Comparison of ENCODE assay signal across 19 mouse cellular contexts in the genomic region with DNA sequence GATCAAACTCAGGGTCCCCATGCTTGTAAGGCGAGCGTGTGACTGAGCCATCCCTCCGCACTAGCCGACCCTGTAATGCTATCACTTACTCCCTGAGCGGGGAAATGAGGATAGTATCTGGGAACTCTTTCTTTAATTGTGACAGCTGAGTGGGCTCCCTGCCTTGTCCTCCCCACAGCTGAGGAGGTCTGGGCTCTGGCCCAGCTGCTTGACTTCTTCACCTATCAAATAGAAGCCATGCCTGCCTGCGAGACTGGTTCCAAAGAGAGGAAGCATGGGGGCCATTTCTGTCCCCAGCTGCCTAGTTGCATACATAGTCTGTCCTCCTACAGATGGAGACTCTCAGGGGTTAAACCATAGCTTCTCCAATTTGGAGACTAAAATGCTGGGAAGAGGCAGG.
DNase-seq lines count a peak whose midpoint lies in the region; ATAC-seq and TF ChIP-seq lines count a peak whose summit lies in the region.
"Had no signal": no experiment of that assay in that cellular context is flagged by ENCODE, and none has a peak within 500 bp of the region (broad histone marks: within the 10 kb centered on the region; RNA-seq: fewer than 3 reads in every experiment).

No protein-coding gene starts in this region.

- DNase-seq in gastrocnemius, postnatal 14 days, result peak; percentile 27
- DNase-seq in gastrocnemius, adult 18-20 months (ENCODE audit: low spot score), result no peak
- DNase-seq in kidney, adult 8-10 months, result no peak
- no peak for DNase-seq in stomach, postnatal 0 days (ENCODE audit: low spot score)
- no peak for DNase-seq in layer of hippocampus, adult 9-10 months (ENCODE audit: low spot score)
- DNase-seq: adrenal gland, adult 2 months; cerebellum, postnatal 10 days; forebrain, postnatal 0 days; heart, adult 18-20 months; liver, embryonic 13.5 days; lung, postnatal 14 days; right cerebral cortex, postnatal 25 days; thymus, adult 2 months had no signal

- ATAC-seq in kidney, embryonic 16.5 days (ENCODE audit: low FRiP score, low TSS enrichment), result no peak
- ATAC-seq in stomach, embryonic 14.5 days (ENCODE audit: insufficient number of reproducible peaks, insufficient read depth, low FRiP score, low read depth), result no peak
- no peak for ATAC-seq in stomach, postnatal 0 days (ENCODE audit: low FRiP score, low TSS enrichment)
- ATAC-seq in stomach, embryonic 16.5 days (ENCODE audit: insufficient read depth, low FRiP score), result 0 out of 2 replicates have a peak, but pooled peaks have one; percentile 21
- ATAC-seq: forebrain, postnatal 0 days; hindbrain, embryonic 16.5 days had no signal

- no peak overlapping the region; the same call in 1 of the 2 replicates for H3K9ac ChIP-seq in kidney, embryonic 16.5 days (replicated peaks; ENCODE audit: low read length)
- no peak overlapping the region for H3K9ac ChIP-seq in stomach, embryonic 14.5 days (replicated peaks; ENCODE audit: low read depth, low read length)
- H3K9ac ChIP-seq in stomach, postnatal 0 days (ENCODE audit: low read length), result no peak overlapping the region
- H3K9ac ChIP-seq in stomach, embryonic 16.5 days (ENCODE audit: low read length), result no peak overlapping the region
- H3K9ac ChIP-seq: forebrain, postnatal 0 days; heart, embryonic 15.5 days; liver, embryonic 13.5 days; neural tube, embryonic 12.5 days had no signal

- intact Hi-C loops in gastrocnemius, postnatal 14 days (cut with DNase I; ENCODE audit: low total_unique reads), result no loop called here

- no peaks in the 10 kb centered on the region for H3K27me3 ChIP-seq in kidney, embryonic 16.5 days (ENCODE audit: insufficient read depth, low read length)
- no peaks in the 10 kb centered on the region for H3K27me3 ChIP-seq in stomach, embryonic 14.5 days (ENCODE audit: control insufficient read depth, insufficient read depth, low read length)
- H3K27me3 ChIP-seq in stomach, postnatal 0 days (ENCODE audit: control insufficient read depth, insufficient read depth, low read length), result no peaks in the 10 kb centered on the region
- H3K27me3 ChIP-seq in stomach, embryonic 16.5 days (ENCODE audit: control insufficient read depth, insufficient read depth, low read length), result no peaks in the 10 kb centered on the region
- H3K27me3 ChIP-seq: liver, embryonic 13.5 days; neural tube, embryonic 12.5 days had no signal

- WGBS in kidney, embryonic 16.5 days, result 49% methylated on average over 6 of the region's 6 CpGs
- WGBS in stomach, embryonic 14.5 days, result 63% methylated on average over 6 of the region's 6 CpGs
- 55% methylated on average over 6 of the region's 6 CpGs for WGBS in stomach, postnatal 0 days
- 58% methylated on average over 6 of the region's 6 CpGs for WGBS in stomach, embryonic 16.5 days

- no peaks in the 10 kb centered on the region for H3K9me3 ChIP-seq in kidney, embryonic 16.5 days (ENCODE audit: low read length)
- H3K9me3 ChIP-seq in stomach, embryonic 14.5 days (ENCODE audit: control insufficient read depth, low read depth, low read length), result no peaks in the 10 kb centered on the region
- no peaks in the 10 kb centered on the region for H3K9me3 ChIP-seq in stomach, postnatal 0 days (ENCODE audit: control insufficient read depth, low read length)
- no peaks in the 10 kb centered on the region for H3K9me3 ChIP-seq in stomach, embryonic 16.5 days (replicated peaks; ENCODE audit: control insufficient read depth, low read length)
- H3K9me3 ChIP-seq: heart, embryonic 15.5 days; liver, embryonic 13.5 days; neural tube, embryonic 12.5 days had no signal

- H3K4me1 ChIP-seq in kidney, embryonic 16.5 days (ENCODE audit: insufficient read depth, low read length), result peaks cover 39% of the 10 kb centered on the region
- H3K4me1 ChIP-seq in stomach, embryonic 14.5 days (ENCODE audit: control insufficient read depth, insufficient read depth, low read length), result peaks cover 18% of the 10 kb centered on the region
- H3K4me1 ChIP-seq in stomach, postnatal 0 days (replicated peaks; ENCODE audit: control insufficient read depth, insufficient read depth), result 0 out of 2 replicates have a peak, but pooled peaks cover 3% of the 10 kb centered on the region
- peaks cover 29% of the 10 kb centered on the region for H3K4me1 ChIP-seq in stomach, embryonic 16.5 days (ENCODE audit: control insufficient read depth, insufficient read depth, low read length)

- no peak overlapping the region for H3K4me2 ChIP-seq in kidney, embryonic 16.5 days (replicated peaks; ENCODE audit: low read depth, low read length)
- no peak overlapping the region for H3K4me2 ChIP-seq in stomach, embryonic 14.5 days (replicated peaks; ENCODE audit: low read depth, low read length)
- no peak overlapping the region for H3K4me2 ChIP-seq in stomach, postnatal 0 days (replicated peaks; ENCODE audit: low read depth)
- H3K4me2 ChIP-seq in stomach, embryonic 16.5 days (ENCODE audit: low read depth, low read length), result no peak overlapping the region
- H3K4me2 ChIP-seq: heart, embryonic 15.5 days; liver, embryonic 13.5 days; neural tube, embryonic 12.5 days had no signal

- no peak overlapping the region for H3K4me3 ChIP-seq in kidney, embryonic 16.5 days (ENCODE audit: low read length)
- H3K4me3 ChIP-seq in stomach, embryonic 14.5 days (ENCODE audit: low read depth, low read length), result no peak overlapping the region
- no peak overlapping the region for H3K4me3 ChIP-seq in stomach, postnatal 0 days (ENCODE audit: low read depth, low read length)
- H3K4me3 ChIP-seq in stomach, embryonic 16.5 days (replicated peaks; ENCODE audit: low read length), result no peak overlapping the region
- H3K4me3 ChIP-seq: heart, embryonic 15.5 days; liver, embryonic 13.5 days; neural tube, embryonic 12.5 days had no signal

- no peak for TF ChIP-seq EP300 in stomach, postnatal 0 days (optimal IDR thresholded peaks at IDR 0.05)

- TF ChIP-seq CTCF in stomach, postnatal 0 days (IDR thresholded peaks at IDR 0.05; ENCODE audit: low read depth), result no peak

- H3K27ac ChIP-seq in kidney, embryonic 16.5 days (ENCODE audit: low read length), result peak overlapping the region; percentile 27; the same call in 1 of the 2 replicates
- peak overlapping the region; percentile 61; the same call in 1 of the 2 replicates for H3K27ac ChIP-seq in stomach, embryonic 14.5 days (ENCODE audit: low read length)
- no peak overlapping the region for H3K27ac ChIP-seq in stomach, postnatal 0 days (replicated peaks)
- no peak overlapping the region for H3K27ac ChIP-seq in stomach, embryonic 16.5 days (ENCODE audit: low read length)
- H3K27ac ChIP-seq: heart, embryonic 15.5 days; liver, embryonic 13.5 days; neural tube, embryonic 12.5 days had no signal

- H3K36me3 ChIP-seq in kidney, embryonic 16.5 days (ENCODE audit: insufficient read depth, low read length), result no peaks in the 10 kb centered on the region
- H3K36me3 ChIP-seq in stomach, embryonic 14.5 days (ENCODE audit: control insufficient read depth, insufficient read depth, low read length), result no peaks in the 10 kb centered on the region
- H3K36me3 ChIP-seq in stomach, postnatal 0 days (ENCODE audit: control insufficient read depth, insufficient read depth, low read length), result no peaks in the 10 kb centered on the region
- no peaks in the 10 kb centered on the region for H3K36me3 ChIP-seq in stomach, embryonic 16.5 days (ENCODE audit: control insufficient read depth, insufficient read depth, low read length)
- H3K36me3 ChIP-seq: heart, embryonic 15.5 days; liver, embryonic 13.5 days; neural tube, embryonic 12.5 days had no signal

Comparison
In these comparisons a context has a peak if more than half of its experiments do, and no peak if none do; other contexts are left out.
1. H3K27ac ChIP-seq: peak in kidney, embryonic 16.5 days (single experiment) and stomach, embryonic 14.5 days (single experiment); none in stomach, postnatal 0 days (single experiment) and stomach, embryonic 16.5 days (single experiment).